Mouse (Mus musculus): ENCODE measurements around the gene Prrx1.

Prrx1 gene

DNA sequence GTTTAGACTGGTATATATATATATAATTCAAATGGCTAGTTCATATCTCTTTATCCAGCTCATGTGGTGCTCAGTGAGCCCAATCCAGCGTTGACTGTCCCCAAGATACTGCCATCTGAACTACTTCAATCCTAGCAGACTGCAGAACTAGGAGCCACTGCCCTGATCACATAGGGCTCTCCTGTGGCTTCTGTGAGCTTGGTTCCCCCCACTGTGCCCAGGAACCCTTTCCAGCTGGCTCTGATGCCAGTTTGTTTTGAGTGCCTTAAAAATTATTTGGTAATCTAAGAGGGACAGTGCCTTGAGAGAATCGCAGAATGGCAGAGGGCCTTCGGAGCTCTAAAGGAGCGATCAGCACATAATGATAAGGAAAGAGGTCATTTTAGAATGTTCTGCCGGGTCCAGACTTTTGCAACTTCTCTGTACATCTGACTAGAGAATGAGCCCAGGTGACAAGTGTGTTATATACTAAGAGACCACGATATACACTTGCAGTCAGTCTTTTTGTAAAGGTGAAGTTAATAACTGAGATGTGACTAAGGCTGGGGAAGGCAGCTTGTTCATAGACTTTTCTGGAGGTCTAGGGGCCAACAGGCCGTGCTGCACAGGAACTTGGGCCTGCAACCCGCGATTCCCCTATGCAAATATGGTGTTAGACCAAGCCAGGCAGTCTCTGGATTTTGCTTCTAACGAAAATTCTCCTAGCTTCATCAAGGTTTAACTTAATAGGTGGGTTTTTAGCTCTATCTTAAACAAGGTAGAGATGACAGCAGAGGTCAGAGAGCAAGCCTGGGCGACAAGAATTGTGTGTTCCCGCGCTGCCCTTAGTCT, 2.3 kb downstream of the Prrx1 start:
- DNase-seq (ENCODE audit: low spot score), result no peak

DNA sequence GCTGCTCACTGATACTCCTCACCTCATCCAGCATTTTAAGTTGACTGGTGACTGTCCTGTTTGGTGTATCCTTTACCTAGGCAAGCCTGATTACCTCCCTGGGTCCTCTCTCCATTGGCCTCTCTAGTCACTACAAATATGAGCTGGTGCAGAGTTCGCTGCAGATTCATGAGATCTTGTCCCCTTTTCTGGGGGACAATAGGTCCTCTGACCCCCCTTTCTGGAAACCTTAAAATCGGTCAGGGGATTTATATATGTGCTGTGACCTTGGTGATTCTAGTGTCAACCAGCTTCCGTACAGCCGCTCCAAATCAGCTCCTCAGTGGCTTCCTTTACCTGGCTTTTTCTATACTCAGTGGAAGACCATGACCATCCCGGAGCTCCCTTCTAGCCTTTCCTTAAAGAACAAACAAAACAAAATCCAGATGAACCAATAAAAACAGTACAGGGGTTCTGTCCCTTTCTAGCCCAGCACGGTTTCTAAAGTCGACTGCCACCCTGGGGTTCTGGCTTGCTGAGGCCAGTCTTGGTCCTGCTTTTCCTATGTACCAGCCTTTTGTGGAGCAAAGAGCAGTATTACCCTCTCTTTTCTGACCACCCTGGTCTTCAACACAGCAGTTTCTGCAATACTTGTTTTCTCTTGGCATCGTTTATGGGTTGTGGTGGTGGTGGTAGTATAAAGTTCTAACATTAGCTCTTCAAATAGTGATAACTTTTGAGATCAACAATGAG, 3.3 kb downstream of the Prrx1 start:
- DNase-seq (ENCODE audit: low spot score), result no peak

DNA sequence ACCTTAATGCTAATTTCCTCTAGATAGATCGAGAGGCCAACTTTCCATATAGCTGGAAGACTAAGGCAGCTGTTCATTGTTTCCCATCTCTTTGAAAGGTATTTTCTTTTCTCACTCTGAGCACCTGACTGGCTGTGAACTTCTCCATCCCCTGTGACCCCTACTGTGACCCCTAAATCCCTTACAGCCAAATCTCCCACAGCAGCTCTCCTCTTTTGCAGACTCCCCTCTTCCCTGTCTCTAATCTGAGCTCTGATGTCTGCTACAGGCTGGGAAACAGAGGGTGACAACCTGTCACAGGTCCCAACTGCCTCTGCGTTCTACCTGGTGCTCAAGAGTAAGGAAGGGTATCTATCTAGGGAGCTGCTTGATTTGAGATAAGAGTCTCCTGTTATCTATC, 4.0 kb downstream of the Prrx1 start:
- DNase-seq (ENCODE audit: low spot score), result no peak

DNA sequence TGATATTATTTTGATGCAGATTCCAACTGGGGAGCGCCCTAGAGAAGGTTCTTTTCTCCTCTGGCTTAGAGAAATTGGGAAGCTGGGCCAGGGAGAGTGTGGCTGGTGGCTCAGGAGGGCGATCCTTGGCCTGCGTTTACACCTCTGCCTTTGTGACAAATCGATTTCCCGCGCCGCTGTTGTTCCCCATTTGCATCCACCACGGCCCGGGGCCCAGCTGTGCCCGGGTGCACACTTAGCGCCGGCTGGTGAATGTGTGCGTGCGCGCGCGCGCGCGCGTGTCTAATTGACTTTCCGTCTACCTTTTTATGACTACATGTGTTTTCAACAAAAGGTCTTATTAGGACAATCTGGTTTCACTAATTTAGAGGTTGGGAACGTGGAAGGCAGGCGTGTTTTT, 4.9 kb downstream of the Prrx1 start:
- no peak for DNase-seq (ENCODE audit: low spot score)

DNA sequence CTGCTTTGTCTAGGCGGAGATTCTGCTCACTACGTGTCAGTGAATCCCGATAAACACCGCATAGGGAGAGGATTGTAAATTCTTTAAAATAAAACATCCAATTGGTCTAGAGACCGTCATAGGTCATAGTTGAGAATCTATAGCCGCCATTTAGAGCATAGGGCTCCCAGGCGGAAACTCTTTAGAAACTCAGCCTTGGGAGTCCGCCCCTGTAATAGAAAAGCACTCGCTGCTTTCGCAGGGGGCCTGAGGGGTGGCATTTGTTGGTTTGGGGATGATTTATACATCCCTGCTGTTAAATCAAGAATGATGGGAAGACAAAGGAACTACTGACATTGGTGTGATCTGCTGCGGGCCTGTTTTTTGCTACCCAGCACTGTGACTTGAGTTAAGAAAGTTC, 5.8 kb downstream of the Prrx1 start:
- no peak for DNase-seq (ENCODE audit: low spot score)

DNA sequence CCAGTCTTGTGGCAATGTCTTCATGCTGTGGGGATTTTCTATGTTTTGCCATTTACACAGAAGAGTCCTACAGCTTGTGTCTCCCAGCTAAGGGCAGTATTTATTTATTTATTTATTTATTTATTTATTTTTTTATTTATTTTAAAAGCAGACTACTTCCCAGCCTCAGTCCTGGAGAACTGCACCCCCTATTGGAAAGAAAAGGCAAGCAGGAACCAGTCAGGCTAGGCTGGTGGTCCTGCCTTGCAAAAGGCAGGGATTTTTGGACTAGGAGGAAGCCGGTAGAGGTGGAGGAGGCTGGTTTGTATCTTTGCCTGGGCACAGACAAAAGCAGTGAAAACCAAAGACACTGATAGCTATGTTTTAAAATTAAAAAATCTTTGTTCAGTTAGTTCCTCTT, 7.6 kb downstream of the Prrx1 start:
- DNase-seq (ENCODE audit: low spot score), result no peak

DNA sequence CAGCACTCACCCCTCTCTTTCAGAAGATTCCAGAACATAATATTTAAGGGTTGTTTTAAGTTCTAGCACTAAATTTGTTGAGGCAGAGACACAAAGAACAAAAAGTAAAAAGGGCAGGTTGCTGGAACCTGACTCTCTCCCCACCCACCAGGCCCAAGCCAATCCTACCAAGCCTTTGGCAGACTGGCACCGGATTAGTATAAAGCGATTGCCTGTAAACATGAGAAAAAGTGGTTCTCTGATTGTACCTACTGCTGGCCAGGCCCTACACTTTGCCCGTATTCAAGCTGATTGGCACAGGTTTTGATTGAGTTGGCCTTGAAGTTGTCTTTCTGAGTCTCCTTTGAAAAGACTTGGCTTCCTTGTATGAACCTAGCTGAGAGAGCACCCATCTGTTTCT, 8.7 kb downstream of the Prrx1 start:
- no peak for DNase-seq (ENCODE audit: low spot score)

DNA sequence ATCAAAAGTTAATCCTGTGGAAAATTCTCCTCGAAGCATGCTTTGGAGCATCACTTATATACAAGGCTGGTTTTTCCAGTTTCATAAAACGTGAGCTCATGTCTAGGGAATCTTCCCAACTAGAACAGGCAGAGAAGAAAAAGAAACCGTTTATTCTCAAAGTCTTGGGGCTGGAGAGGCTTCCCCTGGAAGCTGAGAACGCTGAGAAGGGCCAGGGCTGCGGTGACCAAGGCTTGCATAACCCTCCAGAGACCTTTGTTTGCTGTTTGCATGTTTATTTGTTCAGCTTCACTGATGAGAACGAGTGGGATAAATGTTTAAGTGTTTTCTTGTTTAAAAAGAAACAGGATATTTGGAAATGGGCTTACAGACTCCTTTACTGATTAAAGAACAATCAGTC, 11.2 kb downstream of the Prrx1 start:
- no peak for DNase-seq (ENCODE audit: low spot score)

DNA sequence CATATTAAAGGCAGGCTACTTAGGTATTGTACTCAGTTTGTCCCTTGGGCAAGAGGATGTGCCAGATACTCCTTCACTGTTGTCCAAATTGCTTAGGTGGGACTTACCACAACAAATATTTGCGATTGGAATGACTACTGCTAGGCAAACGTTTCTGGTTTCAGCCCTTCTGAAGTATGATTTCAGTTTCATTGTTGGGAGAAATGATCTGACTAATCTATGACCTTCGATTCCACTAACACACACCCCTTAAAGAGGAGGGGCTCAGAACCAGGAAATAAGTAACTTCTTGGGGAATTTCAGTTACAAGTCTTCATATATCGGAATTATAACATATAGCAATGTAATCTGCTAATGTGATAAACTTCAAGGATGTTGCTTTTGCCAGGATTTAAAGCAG, 20.4 kb downstream of the Prrx1 start:
- DNase-seq (ENCODE audit: low spot score), result no peak

DNA sequence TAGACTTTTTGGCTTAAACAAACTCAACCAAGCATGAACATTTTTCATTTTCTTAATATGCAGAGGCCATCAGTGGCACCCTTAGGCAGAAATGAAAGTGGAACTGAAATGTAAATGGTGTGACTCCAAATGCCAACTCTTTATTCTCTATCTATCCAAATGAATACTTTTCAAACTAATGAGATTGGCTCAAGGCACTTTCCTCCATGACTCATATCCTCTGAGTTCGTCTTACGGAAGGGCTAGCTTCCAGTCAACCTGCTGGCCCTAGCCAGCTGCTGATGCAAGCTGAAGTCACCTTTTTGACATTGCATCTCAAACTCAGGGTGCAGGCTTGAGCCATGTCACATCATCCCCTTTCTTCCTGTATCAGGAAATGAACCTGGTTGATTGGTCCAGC, 21.6 kb downstream of the Prrx1 start:
- DNase-seq (ENCODE audit: low spot score), result no peak

DNA sequence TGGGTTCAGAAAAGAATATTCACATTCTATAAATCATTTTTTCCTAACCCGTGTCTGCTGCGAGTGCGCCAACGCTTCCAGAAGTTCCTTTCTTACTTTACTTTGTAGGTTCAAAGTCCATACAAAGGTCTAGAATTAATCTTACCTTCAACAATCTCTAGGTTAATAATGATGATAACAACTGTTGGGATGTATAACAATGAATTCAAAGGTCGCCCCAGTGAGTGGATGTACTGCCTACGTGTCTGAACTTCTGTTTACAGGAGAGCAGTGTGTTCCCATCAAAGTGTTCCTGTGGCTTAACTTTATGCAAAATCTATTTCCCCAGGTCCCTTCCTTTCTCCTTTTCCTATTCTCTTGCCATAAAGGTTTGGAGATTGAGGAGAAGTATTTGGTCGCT, 24.4 kb downstream of the Prrx1 start:
- no peak for DNase-seq (ENCODE audit: low spot score)

DNA sequence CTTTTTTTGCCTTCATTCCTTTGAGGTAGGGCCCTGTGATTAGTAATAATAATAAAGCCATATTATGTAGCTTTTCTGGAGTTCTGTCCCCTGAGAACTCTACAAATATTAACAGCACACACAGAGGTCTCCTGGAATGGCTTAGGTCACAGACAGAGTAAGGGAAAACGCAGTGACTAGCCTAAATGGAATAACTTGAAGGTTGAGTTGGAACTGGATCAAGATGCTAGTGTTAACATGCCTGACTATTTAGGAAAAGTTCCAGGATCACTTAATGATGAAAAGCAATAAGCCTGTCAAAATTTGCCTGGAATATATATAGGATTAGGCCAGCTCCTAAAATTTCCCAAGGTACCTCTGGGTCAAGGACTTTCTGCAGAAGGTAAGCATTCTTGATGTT, 28.0 kb downstream of the Prrx1 start:
- DNase-seq (ENCODE audit: low spot score), result no peak

DNA sequence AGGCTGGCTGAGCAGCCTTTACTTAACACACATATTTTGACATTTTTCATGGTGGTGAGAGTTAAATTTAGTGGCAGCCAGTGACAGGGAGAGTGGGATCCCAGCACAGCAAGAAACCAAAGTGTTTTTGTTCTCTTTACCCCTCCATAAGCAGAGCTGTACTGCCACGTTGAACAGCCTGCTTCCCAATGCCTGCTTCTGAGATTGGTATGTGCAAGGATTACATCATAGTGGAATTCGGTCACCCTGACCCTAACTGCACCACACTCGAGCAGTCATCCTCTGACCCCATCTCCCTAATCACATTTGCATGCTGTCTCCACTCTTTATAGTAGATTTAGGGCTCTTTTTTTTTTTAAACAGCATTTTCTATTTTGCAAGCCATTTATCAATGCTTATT, 28.4 kb downstream of the Prrx1 start:
- DNase-seq (ENCODE audit: low spot score), result no peak

DNA sequence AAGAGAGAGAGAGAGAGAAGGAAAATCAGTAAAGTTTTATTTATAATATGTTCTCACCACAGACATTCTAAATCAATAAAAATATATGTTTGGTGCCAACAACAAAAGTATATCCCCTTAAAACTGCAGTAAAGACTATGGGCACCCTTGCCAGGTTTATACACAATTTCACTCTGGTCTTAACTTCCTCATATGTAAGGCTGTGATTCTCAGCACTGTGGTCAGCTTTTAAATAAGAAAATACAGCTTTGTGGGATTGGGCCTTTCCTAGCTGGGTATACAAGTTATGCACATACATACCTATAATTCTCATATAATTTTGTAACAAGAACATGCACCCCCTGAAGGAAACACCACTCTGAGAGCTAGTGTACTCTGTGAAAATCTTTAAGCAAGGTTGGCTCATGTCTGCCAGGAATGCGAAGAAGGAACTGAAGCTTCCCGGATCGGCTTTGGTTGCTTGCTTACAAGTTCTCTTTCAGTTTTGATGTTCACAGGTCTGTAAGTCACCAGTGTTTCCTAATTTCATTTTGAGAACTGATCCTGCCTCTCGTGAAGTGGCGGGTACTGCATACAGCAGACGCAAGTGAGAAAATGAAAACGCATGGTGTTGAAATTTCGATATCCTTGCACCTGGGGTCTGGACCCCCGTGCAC, 29.4 kb downstream of the Prrx1 start:
- DNase-seq (ENCODE audit: low spot score), result no peak

DNA sequence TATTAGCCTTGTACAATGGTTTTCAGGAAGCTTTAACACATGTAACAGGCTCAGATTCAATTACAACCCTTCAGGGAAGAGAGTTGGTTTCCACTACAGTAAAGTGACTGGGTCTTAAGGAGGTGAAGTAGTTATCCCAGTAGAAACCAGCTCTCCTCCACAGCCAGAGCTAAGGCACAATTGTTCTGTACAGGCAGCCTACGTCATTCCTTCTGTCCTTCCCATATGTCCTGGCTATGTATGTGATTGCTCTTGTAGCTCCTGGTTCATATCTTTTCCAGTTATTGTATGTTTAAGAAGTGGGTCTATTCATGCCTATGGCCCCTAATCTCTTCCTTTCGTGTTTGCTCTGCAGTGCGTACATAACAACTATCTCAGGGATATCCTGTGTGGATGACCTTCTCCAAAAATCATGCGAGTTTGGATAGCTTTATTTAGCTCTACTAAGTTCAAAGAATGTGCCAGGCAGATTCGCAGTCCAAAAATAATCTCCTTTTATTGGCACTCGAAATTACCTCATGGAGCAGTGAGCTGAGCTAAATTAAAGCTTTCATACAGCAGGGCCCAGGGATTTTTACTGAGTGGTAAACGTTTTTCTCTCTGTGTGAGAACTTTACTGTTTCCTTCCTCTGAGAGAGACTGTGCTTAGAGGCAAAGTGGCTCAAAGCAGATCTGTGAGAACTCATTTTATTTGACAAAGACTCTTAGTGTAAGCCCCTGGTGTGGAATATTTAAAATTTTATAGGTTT, 31.9 kb downstream of the Prrx1 start:
- DNase-seq (ENCODE audit: low spot score), result no peak

DNA sequence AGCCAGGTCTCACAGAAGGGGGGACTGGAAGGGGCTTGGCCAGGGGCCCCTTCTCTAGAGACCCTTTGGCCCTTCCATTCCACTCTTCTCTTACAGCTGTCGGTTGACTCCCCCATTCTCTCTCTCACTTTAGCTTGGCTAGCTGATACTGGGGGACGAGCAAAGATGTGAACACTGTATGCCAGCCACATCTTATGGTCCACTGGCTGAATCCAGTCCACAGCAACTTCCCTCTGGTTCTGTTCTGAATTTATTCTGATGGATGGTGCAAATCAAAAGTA, 32.7 kb downstream of the Prrx1 start:
- no peak for DNase-seq (ENCODE audit: low spot score)

DNA sequence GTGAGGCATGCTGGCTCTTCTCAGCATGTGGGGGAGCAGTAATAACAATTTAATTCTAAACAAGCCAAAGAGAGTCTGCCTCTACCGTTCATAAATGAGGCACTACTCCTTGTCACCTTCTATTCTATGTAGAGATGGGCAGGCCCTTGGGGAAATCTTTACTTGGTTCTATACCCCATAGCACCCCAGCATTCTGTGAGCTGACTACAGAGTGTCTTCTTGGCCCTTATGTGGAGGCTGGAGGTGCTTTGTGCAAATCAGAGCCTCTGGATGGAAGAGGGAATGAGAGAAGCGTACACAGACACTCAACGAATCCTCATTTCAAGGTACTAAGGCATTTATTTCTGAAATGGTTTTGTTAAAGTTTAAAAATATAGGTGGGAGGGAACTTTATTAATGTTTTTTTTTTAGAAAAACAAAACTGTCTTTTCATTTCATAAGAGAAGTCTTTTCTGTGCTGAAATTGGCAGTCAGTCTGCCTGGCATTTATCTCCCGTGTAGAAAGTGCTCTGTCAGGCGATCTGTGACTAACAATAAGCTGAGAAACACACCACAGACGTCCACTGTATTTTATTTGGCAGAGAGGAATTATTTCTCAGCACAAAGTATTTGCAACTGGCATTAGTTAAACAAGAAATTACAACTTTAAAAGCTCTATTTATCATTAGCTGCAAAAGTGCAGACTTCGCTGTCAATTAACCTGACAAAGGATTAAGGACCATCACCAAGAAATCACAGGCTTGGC, 33.2 kb downstream of the Prrx1 start:
- no peak for DNase-seq (ENCODE audit: low spot score)

DNA sequence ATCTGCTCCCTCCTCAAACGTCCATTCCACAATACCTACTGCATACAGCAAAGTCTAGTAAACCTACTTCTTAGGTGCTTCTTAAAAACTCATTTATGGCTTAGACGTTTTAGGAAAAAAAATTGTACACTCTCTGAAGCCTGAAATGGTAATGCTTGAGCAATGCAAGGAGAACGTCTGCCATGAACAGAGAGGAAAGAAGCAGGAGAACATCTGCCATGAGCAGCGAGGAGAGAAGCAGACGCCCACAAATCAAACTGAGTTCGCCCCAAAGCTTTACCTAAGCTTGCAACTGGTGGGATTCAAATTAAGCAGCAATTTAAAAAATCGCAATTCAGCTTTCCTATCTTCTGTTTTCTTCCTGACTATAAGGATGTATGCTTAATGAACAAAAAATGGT, 36.4 kb downstream of the Prrx1 start:
- no peak for DNase-seq (ENCODE audit: low spot score)

DNA sequence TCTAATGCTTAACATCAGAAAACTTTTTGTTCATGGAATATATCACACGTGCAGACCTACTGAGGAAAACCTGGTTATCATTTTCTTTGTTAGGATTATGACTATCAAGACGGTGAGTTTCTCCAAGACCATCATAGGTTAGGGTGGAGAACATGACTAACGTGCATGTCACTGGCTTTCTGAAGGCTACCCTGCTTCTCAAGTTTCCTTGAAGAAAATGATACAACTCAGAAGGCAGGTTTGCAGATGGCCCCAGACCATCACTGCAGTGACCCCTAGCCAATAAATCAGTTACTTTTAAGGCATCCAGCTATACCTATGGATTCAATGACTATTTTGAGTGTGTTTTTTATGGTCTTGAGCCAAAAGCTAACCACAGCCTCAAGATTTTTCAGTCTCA, 38.6 kb downstream of the Prrx1 start:
- DNase-seq (ENCODE audit: low spot score), result no peak

DNA sequence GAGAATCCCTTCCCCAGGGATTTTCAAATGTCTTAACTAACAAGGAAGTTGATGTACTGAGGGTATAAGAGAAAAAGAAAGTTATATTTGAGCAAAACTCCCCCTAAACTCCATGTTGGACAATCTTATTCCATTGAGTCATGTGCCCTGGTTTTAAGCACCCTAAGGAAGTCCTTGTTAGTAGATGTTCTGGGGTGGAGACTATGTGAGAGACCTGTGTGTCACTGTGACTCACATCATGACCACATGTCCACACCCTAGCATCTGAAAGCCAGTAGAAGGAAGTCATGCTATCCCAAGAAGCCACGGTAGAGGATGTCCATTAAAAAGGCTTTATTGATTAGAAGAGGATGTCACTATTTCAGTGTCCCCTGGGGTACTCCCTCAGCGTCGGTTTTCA, 40.4 kb downstream of the Prrx1 start:
- no peak for DNase-seq (ENCODE audit: low spot score)

DNA sequence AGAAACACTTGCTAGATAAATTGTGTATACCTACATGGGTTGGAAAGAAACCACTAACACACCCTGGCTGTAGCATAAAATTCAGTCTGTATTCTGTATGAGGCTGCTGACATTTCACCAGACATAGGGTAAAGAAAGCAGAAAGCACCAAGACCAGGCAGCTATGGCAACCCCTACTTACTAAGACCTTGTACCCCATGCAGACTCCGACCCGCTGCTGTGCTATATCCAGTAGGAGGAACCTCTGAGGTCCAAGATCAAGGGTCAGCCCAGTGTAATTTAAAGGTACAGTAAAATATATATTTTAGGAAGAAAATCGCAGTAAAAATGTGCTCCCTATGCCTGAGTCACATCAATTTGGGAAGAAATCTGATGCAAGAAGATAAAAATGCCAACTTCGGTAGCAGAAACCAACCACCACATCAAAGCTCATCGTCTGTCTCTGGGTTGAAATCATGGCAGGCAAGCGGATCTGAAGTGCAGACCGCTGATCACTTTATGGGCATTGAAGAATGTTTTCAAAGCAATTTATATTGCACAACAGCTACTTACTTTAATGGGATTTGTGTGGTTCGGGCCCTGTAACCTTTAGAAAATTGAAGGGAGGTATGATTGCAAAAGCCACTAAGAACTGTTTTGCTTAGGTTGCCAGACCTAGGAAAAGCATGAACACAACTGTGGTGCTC, 46.5 kb downstream of the Prrx1 start:
- DNase-seq (ENCODE audit: low spot score), result no peak

DNA sequence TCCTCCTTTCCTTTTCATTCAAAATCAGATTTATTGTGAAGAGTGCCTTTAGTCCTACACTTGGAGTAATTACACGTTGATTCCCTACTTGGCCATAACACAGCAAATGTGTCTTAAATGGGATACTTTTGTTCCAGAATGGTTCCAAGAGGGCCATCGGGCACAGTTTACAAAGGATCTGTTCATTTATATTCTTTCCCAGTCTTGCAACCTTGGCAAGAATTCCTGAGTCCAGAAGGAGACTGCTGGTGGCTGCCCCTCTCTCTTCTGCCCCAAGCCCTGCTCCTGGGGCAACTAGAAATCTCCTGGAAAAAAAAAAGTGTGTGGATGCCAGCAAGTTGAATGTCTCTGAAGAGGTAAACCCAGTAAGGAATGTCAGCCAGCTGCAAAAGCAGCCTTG, 56.2 kb downstream of the Prrx1 start:
- DNase-seq (ENCODE audit: low spot score), result no peak

Measured in ovary, postnatal 10 days (tissue).